In the genomic region with DNA sequence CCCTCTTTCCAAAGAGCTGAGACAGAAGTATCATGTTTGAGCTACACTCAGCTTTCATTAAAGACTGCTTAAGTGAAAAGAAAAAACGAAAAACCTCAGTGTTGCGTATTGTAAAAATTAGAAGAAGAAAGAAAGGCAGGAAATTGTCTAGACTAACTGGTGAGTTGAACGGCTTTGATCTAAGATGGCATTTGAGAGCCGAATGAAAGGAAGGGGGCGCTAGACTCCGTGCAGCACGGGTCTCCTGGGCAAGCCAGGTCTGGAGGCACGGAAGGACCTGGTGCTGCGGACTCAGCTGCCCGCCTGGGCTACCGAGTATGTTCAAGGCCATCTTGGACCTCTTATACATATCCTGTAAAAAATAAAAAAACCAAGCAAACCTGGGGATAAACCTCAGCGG, we compare ENCODE assay signal across 14 mouse cellular contexts. TPM values are rescaled to one million over a fixed set of nuclear protein-coding genes. Genes with fewer than 3 reads are reported as not detected.
A peak's percentile ranks its signal among the peaks of the same experiment; 100 is the strongest.
DNase-seq lines count a peak whose midpoint lies in the region; ATAC-seq and TF ChIP-seq lines count a peak whose summit lies in the region.
"Had no signal": no experiment of that assay in that cellular context is flagged by ENCODE, and none has a peak within 500 bp of the region (broad histone marks: within the 10 kb centered on the region; RNA-seq: fewer than 3 reads in every experiment).

No protein-coding gene starts in this region.

- H3K27ac ChIP-seq in left cerebral cortex, adult 2 months: no peak overlapping the region
- H3K27ac ChIP-seq in embryonic facial prominence, embryonic 10.5 days (replicated peaks): no peak overlapping the region
- no peak overlapping the region for H3K27ac ChIP-seq in heart, embryonic 11.5 days (ENCODE audit: low read depth, low read length)
- H3K27ac ChIP-seq: embryonic facial prominence, embryonic 12.5 days; macrophage; stomach, embryonic 15.5 days had no signal

- H3K27me3 ChIP-seq in E14TG2a.4 (ENCODE audit: insufficient read depth, low read length): no peaks in the 10 kb centered on the region
- no peaks in the 10 kb centered on the region for H3K27me3 ChIP-seq in embryonic facial prominence, embryonic 10.5 days (replicated peaks; ENCODE audit: low read depth, poor library complexity, severe bottlenecking)
- no peaks in the 10 kb centered on the region for H3K27me3 ChIP-seq in heart, embryonic 11.5 days (ENCODE audit: control insufficient read depth, insufficient read depth, low read length)
- H3K27me3 ChIP-seq: CH12.LX; embryonic facial prominence, embryonic 12.5 days; stomach, embryonic 15.5 days had no signal

- WGBS in embryonic facial prominence, embryonic 10.5 days: 59% methylated on average over 12 of the region's 12 CpGs
- WGBS in heart, embryonic 11.5 days (ENCODE audit: insufficient replicate concordance): 58% methylated on average over 12 of the region's 12 CpGs

- TF ChIP-seq CTCF in left cerebral cortex, adult 2 months (IDR thresholded peaks at IDR 0.05): peak; percentile 39
- TF ChIP-seq CTCF in E14TG2a.4 (conservative IDR thresholded peaks at IDR 0.05; ENCODE audit: low read length): peak; percentile 46

- intact Hi-C loops in left cerebral cortex, adult 2 months (cut with DNase I): loop anchor here (5.0 kb wide), 1 partner anchor 51 kb away; the partner anchor contains the start of gene Ppp2r5e

- no peak overlapping the region for H3K4me3 ChIP-seq in left cerebral cortex, adult 2 months
- peak overlapping the region; percentile 46 for H3K4me3 ChIP-seq in E14TG2a.4 (replicated peaks; ENCODE audit: low read length)
- no peak overlapping the region for H3K4me3 ChIP-seq in embryonic facial prominence, embryonic 10.5 days
- no peak overlapping the region for H3K4me3 ChIP-seq in heart, embryonic 11.5 days (ENCODE audit: low read depth, low read length)
- H3K4me3 ChIP-seq: embryonic facial prominence, embryonic 12.5 days; stomach, embryonic 15.5 days had no signal

- peaks cover 48% of the 10 kb centered on the region for H3K36me3 ChIP-seq in E14TG2a.4 (ENCODE audit: insufficient read depth, low read length)
- H3K36me3 ChIP-seq in embryonic facial prominence, embryonic 10.5 days (replicated peaks): peaks cover 10% of the 10 kb centered on the region
- no peaks in the 10 kb centered on the region for H3K36me3 ChIP-seq in heart, embryonic 11.5 days (ENCODE audit: control insufficient read depth, insufficient read depth, low read length)
- H3K36me3 ChIP-seq: embryonic facial prominence, embryonic 12.5 days; stomach, embryonic 15.5 days had no signal

- DNase-seq in embryo, embryonic 10 days (ENCODE audit: low spot score): peak; percentile 43
- no peak for DNase-seq in embryo, embryonic 10.5 days (ENCODE audit: low spot score)
- peak in 1 of 2 experiments; percentile 14 for DNase-seq in left cerebral cortex, adult 2 months (ENCODE audit: extremely low spot score in 1 of 2, low spot score in 2 of 2)
- no peak for DNase-seq in left cerebral cortex, adult 11 months (ENCODE audit: low spot score)
- peak; percentile 17 for DNase-seq in embryonic facial prominence, embryonic 10.5 days (ENCODE audit: low spot score)
- DNase-seq: gastrocnemius, postnatal 10 days had no signal

- no peak overlapping the region for H3K9ac ChIP-seq in heart, embryonic 11.5 days (ENCODE audit: low read depth, low read length)
- H3K9ac ChIP-seq: embryonic facial prominence, embryonic 12.5 days; stomach, embryonic 15.5 days had no signal

- no peak overlapping the region for H3K4me2 ChIP-seq in heart, embryonic 11.5 days
- H3K4me2 ChIP-seq: embryonic facial prominence, embryonic 12.5 days; stomach, embryonic 15.5 days had no signal

- ATAC-seq in megakaryocyte, adult 5-6 weeks (ENCODE audit: poor library complexity, severe bottlenecking): no peak
- ATAC-seq in heart, embryonic 11.5 days (replicated peaks; ENCODE audit: insufficient number of reproducible peaks, low FRiP score, low TSS enrichment): no peak
- ATAC-seq: hindbrain, postnatal 0 days had no signal

- H3K9me3 ChIP-seq in E14TG2a.4 (ENCODE audit: low read length): no peaks in the 10 kb centered on the region
- H3K9me3 ChIP-seq in embryonic facial prominence, embryonic 10.5 days: no peaks in the 10 kb centered on the region
- no peaks in the 10 kb centered on the region for H3K9me3 ChIP-seq in heart, embryonic 11.5 days (replicated peaks; ENCODE audit: control insufficient read depth, low read length)
- H3K9me3 ChIP-seq: embryonic facial prominence, embryonic 12.5 days; stomach, embryonic 15.5 days had no signal

- peaks cover 39% of the 10 kb centered on the region for H3K4me1 ChIP-seq in E14TG2a.4 (replicated peaks; ENCODE audit: low read depth, low read length)
- peaks cover 3% of the 10 kb centered on the region; the same call in 1 of the 2 replicates for H3K4me1 ChIP-seq in embryonic facial prominence, embryonic 10.5 days
- peaks cover 6% of the 10 kb centered on the region; the same call in 1 of the 2 replicates for H3K4me1 ChIP-seq in heart, embryonic 11.5 days (ENCODE audit: control insufficient read depth, insufficient read depth, low read length)
- H3K4me1 ChIP-seq: embryonic facial prominence, embryonic 12.5 days; stomach, embryonic 15.5 days had no signal

RNA-seq across cellular contexts. Expression of gene Wdr89, which starts 21.1 kb away (rescaled TPM):
- 1 to 10 TPM; 2.3 to 3.7 TPM for total RNA-seq in left cerebral cortex, adult 2 months (2021)
- 15.6 and 16.5 TPM in 2 replicates for polyA plus RNA-seq in embryonic facial prominence, embryonic 10.5 days (2016; fragmentation: Nextera tagmentation; extraction: Ambion mirVana)
- 9.7 and 9.8 TPM in 2 replicates for total RNA-seq in megakaryocyte, adult 5-6 weeks (2015)
- 7.5 and 8.9 TPM in 2 replicates for total RNA-seq in megakaryocyte, adult 5-6 weeks (2017)
- 9.6 and 9.9 TPM in 2 replicates for polyA plus RNA-seq in heart, embryonic 11.5 days (2014; fragmentation: Nextera tagmentation; extraction: Ambion mirVana)

RNA-seq across cellular contexts. Expression of gene Ppp2r5e, which starts 52.2 kb away (rescaled TPM):
- total RNA-seq in left cerebral cortex, adult 2 months (2021): 10 to 100 TPM; 81.7 to 84.9 TPM
- 13.2 and 14.5 TPM in 2 replicates for polyA plus RNA-seq in embryonic facial prominence, embryonic 10.5 days (2016; fragmentation: Nextera tagmentation; extraction: Ambion mirVana)
- total RNA-seq in megakaryocyte, adult 5-6 weeks (2015): 30.3 and 33.7 TPM in 2 replicates
- total RNA-seq in megakaryocyte, adult 5-6 weeks (2017): 14.0 and 17.6 TPM in 2 replicates
- polyA plus RNA-seq in heart, embryonic 11.5 days (2014; fragmentation: Nextera tagmentation; extraction: Ambion mirVana): 11.9 and 12.6 TPM in 2 replicates

Comparison
In these comparisons a context has a peak if more than half of its experiments do, and no peak if none do; other contexts are left out.
1. DNase-seq: peak in embryo, embryonic 10 days (single experiment) and embryonic facial prominence, embryonic 10.5 days (single experiment); none in embryo, embryonic 10.5 days (single experiment) and left cerebral cortex, adult 11 months (single experiment).